Mouse (Mus musculus): ENCODE data around the gene Antxr2. TPM values are rescaled to one million over a fixed set of nuclear protein-coding genes. Genes with fewer than 3 reads are reported as not detected.

The Antxr2 gene
- polyA plus RNA-seq, 1 experiment from 2014 or later: 13.3 TPM

- Histone ChIP-seq H3K27ac (replicated peaks) (no peak overlapping the region), H3K27me3 (ENCODE audit: low read depth, poor library complexity, severe bottlenecking) (no peaks in the 10 kb centered on the region), H3K36me3 (peaks cover 11% of the 10 kb centered on the region; the same call in 1 of the 2 replicates), H3K4me3 (no peak overlapping the region), H3K4me1 (no peaks in the 10 kb centered on the region), H3K9me3 (replicated peaks) (no peaks in the 10 kb centered on the region)
- 83% methylated on average over 1 of the region's 1 CpGs for WGBS
- no peak for DNase-seq (ENCODE audit: low spot score)
Measured at GRCm38 (mm10) chr5:97973293-97973692, 57.5 kb downstream of the Antxr2 start.

GRCm38 (mm10) chr5:97972029-97972428 is 58.8 kb downstream of the Antxr2 start:
- 92% methylated on average over 4 of the region's 4 CpGs for WGBS
- DNase-seq (ENCODE audit: low spot score): no peak
- no peaks in the 10 kb centered on the region for H3K4me1 ChIP-seq
- no peaks in the 10 kb centered on the region for H3K27me3 ChIP-seq (ENCODE audit: low read depth, poor library complexity, severe bottlenecking)
- no peaks in the 10 kb centered on the region for H3K9me3 ChIP-seq (replicated peaks)
- H3K4me3 ChIP-seq: no peak overlapping the region
- H3K27ac ChIP-seq (replicated peaks): no peak overlapping the region
- peaks cover 11% of the 10 kb centered on the region; the same call in 1 of the 2 replicates for H3K36me3 ChIP-seq

DNA sequence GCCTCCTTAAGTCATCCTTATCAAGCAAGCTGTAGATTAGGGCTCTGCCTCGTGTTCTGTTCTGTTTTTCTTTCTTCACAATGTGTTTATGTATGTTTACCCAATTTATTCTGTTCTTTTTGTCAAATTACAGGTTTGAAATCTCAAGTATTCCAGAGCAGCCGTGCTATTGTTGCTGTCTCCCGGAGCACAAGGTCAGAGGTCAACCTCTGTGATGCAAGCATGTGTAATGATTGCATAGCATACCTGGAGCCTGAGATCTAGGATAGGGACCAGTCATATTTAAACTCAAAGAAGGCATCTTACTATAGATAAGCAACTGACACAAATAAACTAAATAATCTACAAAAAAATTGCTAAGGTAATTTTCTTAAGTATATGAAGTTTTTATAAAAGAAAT is 59.6 kb downstream of the Antxr2 start:
- WGBS: 68% methylated on average over 3 of the region's 3 CpGs
- Histone ChIP-seq H3K36me3 (peaks cover 11% of the 10 kb centered on the region; the same call in 1 of the 2 replicates), H3K27me3 (ENCODE audit: low read depth, poor library complexity, severe bottlenecking) (no peaks in the 10 kb centered on the region), H3K4me3 (no peak overlapping the region), H3K4me1 (no peaks in the 10 kb centered on the region), H3K9me3 (replicated peaks) (no peaks in the 10 kb centered on the region), H3K27ac (replicated peaks) (no peak overlapping the region)
- DNase-seq (ENCODE audit: low spot score): no peak

GRCm38 (mm10) chr5:97967044-97967443 is 63.8 kb downstream of the Antxr2 start:
- 88% methylated on average over 5 of the region's 5 CpGs for WGBS
- no peak for DNase-seq (ENCODE audit: low spot score)
- Histone ChIP-seq H3K4me1 (no peaks in the 10 kb centered on the region), H3K4me3 (no peak overlapping the region), H3K9me3 (replicated peaks) (no peaks in the 10 kb centered on the region), H3K27ac (replicated peaks) (no peak overlapping the region), H3K36me3 (peaks cover 9% of the 10 kb centered on the region; the same call in 1 of the 2 replicates), H3K27me3 (ENCODE audit: low read depth, poor library complexity, severe bottlenecking) (no peaks in the 10 kb centered on the region)

DNA sequence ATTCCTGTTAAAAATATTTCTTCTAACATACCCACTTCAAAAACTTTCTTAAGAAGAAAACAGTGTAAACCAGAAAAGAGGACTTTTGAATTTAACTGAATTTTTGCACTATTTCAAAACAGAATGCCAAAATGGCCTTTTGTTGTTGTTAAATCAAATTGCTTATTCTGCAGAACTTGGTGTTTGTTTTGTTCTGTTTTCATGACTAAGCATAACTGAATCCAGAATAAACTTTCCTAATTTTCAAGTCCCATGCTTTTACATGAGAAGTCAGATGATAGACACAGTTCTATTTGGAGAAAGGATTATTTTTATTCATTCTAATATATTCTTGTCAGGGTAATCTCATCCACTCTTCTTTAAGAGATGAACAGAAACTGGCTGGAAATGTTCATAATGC is 64.7 kb downstream of the Antxr2 start:
- H3K9me3 ChIP-seq (replicated peaks): no peaks in the 10 kb centered on the region
- no peaks in the 10 kb centered on the region for H3K4me1 ChIP-seq

GRCm38 (mm10) chr5:97964444-97964843 is 66.4 kb downstream of the Antxr2 start:
- H3K4me1 ChIP-seq: no peaks in the 10 kb centered on the region
- no peaks in the 10 kb centered on the region for H3K27me3 ChIP-seq (ENCODE audit: low read depth, poor library complexity, severe bottlenecking)
- no peak overlapping the region for H3K4me3 ChIP-seq
- no peak for DNase-seq (ENCODE audit: low spot score)
- H3K9me3 ChIP-seq (replicated peaks): no peaks in the 10 kb centered on the region
- peaks cover 25% of the 10 kb centered on the region for H3K36me3 ChIP-seq
- 85% methylated on average over 2 of the region's 2 CpGs for WGBS
- no peak overlapping the region for H3K27ac ChIP-seq (replicated peaks)

More for the DNA sequence above, 64.7 kb downstream of the Antxr2 start:
- H3K27ac ChIP-seq (replicated peaks): no peak overlapping the region
- H3K36me3 ChIP-seq: peaks cover 10% of the 10 kb centered on the region
- H3K27me3 ChIP-seq (ENCODE audit: low read depth, poor library complexity, severe bottlenecking): no peaks in the 10 kb centered on the region
- H3K4me3 ChIP-seq: no peak overlapping the region
- DNase-seq (ENCODE audit: low spot score): no peak

DNA sequence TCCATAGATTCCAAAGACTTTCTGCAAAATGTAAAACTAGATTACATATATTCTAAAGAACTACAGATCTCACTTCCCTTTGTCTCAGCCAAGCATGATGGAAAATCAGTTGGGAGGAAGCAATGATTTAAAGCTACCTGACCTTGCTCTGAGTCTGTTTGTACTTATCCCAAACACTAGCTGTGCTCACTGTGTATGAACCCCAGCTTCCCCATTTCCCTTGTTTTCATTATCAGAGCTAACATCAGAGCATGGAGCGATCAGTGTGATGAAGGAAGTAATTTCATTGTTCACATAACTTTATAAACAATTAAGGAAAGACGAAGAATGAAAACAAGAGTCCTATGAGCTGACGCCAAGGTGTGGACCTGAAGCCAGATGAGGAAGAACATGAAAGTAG is 68.3 kb downstream of the Antxr2 start:
- no peak for DNase-seq (ENCODE audit: low spot score)
- H3K4me3 ChIP-seq: no peak overlapping the region
- no peaks in the 10 kb centered on the region for H3K27me3 ChIP-seq (ENCODE audit: low read depth, poor library complexity, severe bottlenecking)
- no peaks in the 10 kb centered on the region for H3K9me3 ChIP-seq (replicated peaks)
- peaks cover 35% of the 10 kb centered on the region for H3K36me3 ChIP-seq
- H3K4me1 ChIP-seq: no peaks in the 10 kb centered on the region
- WGBS: 95% methylated on average over 3 of the region's 3 CpGs
- no peak overlapping the region for H3K27ac ChIP-seq (replicated peaks)

GRCm38 (mm10) chr5:97961786-97962185 is 69.1 kb downstream of the Antxr2 start:
- Histone ChIP-seq H3K36me3 (peaks cover 37% of the 10 kb centered on the region), H3K4me3 (no peak overlapping the region), H3K9me3 (replicated peaks) (no peaks in the 10 kb centered on the region), H3K27ac (replicated peaks) (no peak overlapping the region), H3K4me1 (no peaks in the 10 kb centered on the region), H3K27me3 (ENCODE audit: low read depth, poor library complexity, severe bottlenecking) (no peaks in the 10 kb centered on the region)
- WGBS: 80% methylated on average over 7 of the region's 7 CpGs
- no peak for DNase-seq (ENCODE audit: low spot score)

DNA sequence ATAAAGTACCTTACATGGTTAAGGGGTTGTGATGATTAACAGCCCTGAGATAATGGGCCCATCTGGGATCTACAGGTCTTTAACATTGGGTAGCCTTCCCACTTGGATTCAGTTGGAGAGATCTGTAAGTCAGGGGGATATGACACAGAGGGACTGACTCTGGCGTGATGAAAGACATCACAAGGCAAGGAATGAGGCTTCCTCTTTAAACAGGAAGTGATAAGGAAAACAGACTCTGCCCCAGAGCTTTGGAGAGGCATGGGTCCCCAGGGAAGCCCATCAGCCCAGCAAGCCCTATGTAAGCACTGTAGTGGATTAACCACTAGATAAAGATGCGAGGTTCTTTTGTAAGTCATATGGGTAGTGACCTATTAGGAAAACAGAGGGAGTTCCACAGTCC is 71.2 kb downstream of the Antxr2 start:
- Histone ChIP-seq H3K27me3 (ENCODE audit: low read depth, poor library complexity, severe bottlenecking) (no peaks in the 10 kb centered on the region), H3K27ac (replicated peaks) (no peak overlapping the region), H3K4me1 (no peaks in the 10 kb centered on the region), H3K4me3 (no peak overlapping the region), H3K9me3 (replicated peaks) (no peaks in the 10 kb centered on the region), H3K36me3 (peaks cover 37% of the 10 kb centered on the region)
- no peak for DNase-seq (ENCODE audit: low spot score)
- 76% methylated on average over 2 of the region's 2 CpGs for whole genome bisulfite sequencing

GRCm38 (mm10) chr5:97959010-97959409 is 71.8 kb downstream of the Antxr2 start:
- 83% methylated on average over 3 of the region's 3 CpGs for WGBS
- no peak for DNase-seq (ENCODE audit: low spot score)
- Histone ChIP-seq H3K4me3 (no peak overlapping the region), H3K27me3 (ENCODE audit: low read depth, poor library complexity, severe bottlenecking) (no peaks in the 10 kb centered on the region), H3K27ac (replicated peaks) (no peak overlapping the region), H3K9me3 (replicated peaks) (no peaks in the 10 kb centered on the region), H3K4me1 (no peaks in the 10 kb centered on the region), H3K36me3 (peaks cover 37% of the 10 kb centered on the region)

GRCm38 (mm10) chr5:97957501-97957900 is 73.3 kb downstream of the Antxr2 start:
- Histone ChIP-seq H3K4me1 (no peaks in the 10 kb centered on the region), H3K36me3 (peaks cover 28% of the 10 kb centered on the region), H3K27me3 (ENCODE audit: low read depth, poor library complexity, severe bottlenecking) (no peaks in the 10 kb centered on the region), H3K9me3 (replicated peaks) (no peaks in the 10 kb centered on the region), H3K27ac (replicated peaks) (no peak overlapping the region), H3K4me3 (no peak overlapping the region)
- 91% methylated on average over 5 of the region's 5 CpGs for WGBS
- no peak for DNase-seq (ENCODE audit: low spot score)

DNA sequence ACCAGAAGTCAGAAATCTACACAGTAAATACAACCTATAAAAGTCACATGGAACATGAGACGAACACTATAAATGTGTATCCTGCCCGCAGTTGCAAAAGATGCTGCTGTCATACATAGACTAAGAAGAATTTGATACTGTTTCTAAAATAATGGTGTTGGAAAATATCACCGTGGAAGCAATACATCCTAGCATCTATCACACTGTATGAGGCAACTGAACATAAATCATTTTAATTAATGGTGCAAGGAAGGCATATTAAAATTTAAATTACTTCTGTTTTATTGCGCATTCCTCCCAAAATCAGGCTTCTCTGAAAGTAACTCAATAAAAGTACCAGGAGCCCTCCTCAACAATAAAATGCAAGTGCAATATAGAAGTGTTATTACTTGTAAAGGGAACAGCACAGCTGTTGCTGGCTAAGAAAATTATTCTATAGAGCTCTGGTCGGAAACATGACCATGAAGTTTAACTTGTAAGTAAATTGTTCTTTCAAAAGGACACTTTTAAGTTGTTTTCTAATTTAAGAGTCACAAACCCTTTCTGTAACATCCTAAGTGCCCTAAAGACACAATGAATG is 76.6 kb downstream of the Antxr2 start:
- H3K27ac ChIP-seq (replicated peaks): no peak overlapping the region
- no peaks in the 10 kb centered on the region for H3K27me3 ChIP-seq (ENCODE audit: low read depth, poor library complexity, severe bottlenecking)
- no peak overlapping the region for H3K4me3 ChIP-seq
- no peaks in the 10 kb centered on the region for H3K4me1 ChIP-seq
- H3K36me3 ChIP-seq: peaks cover 11% of the 10 kb centered on the region; the same call in 1 of the 2 replicates
- DNase-seq (ENCODE audit: low spot score): no peak
- WGBS: 92% methylated on average over 5 of the region's 5 CpGs
- no peaks in the 10 kb centered on the region for H3K9me3 ChIP-seq (replicated peaks)

GRCm38 (mm10) chr5:97953241-97953920 is 77.5 kb downstream of the Antxr2 start:
- 93% methylated on average over 11 of the region's 11 CpGs for WGBS
- no peaks in the 10 kb centered on the region for H3K9me3 ChIP-seq (replicated peaks)
- no peak overlapping the region for H3K4me3 ChIP-seq
- H3K4me1 ChIP-seq: no peaks in the 10 kb centered on the region
- H3K36me3 ChIP-seq: peaks cover 9% of the 10 kb centered on the region; the same call in 1 of the 2 replicates
- no peak for DNase-seq (ENCODE audit: low spot score)
- H3K27me3 ChIP-seq (ENCODE audit: low read depth, poor library complexity, severe bottlenecking): no peaks in the 10 kb centered on the region
- H3K27ac ChIP-seq (replicated peaks): no peak overlapping the region

Measured in midbrain, embryonic 10.5 days (tissue).